Mouse (Mus musculus): Measurements from ENCODE around the gene Spire2. TPM values are rescaled to one million over a fixed set of nuclear protein-coding genes. Genes with fewer than 3 reads are reported as not detected.

The Spire2 gene
- total RNA-seq, 2 experiments from 2014 or later = 0.11 to 0.14 TPM

DNA sequence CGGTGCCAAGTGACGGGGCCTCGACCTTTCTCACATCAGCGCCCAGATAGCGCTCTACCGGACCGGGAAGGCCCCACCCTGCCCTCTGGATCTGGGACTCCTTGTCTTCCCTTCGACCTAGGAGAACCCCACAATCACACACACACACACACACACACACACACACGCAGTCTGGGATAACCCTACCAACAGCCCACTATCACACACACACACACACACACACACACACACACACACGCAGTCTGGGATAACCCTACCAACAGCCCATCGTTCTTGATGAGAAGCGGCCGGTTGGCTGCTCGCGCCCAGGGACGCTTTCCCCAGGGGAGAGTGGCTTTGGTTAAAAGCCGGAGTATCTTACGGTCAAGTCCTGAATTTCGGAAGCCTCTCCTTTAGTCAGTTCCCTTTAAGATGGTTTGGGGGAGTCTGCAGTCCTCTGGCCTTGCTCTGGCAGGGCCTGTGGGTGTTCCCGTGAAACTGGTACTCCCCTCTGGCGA, 626 bp downstream of the Spire2 start:
- DNase-seq = no peak
- intact Hi-C loops (cut with DNase I) = no loop called here

- intact Hi-C loops (cut with DNase I) = no loop called here
- DNase-seq = no peak
Observed at GRCm38 (mm10) chr8:123333864-123334263, 1.4 kb downstream of the Spire2 start.

GRCm38 (mm10) chr8:123334467-123334866, 2.0 kb downstream of the Spire2 start:
- DNase-seq = no peak
- intact Hi-C loops (cut with DNase I) = no loop called here

DNA sequence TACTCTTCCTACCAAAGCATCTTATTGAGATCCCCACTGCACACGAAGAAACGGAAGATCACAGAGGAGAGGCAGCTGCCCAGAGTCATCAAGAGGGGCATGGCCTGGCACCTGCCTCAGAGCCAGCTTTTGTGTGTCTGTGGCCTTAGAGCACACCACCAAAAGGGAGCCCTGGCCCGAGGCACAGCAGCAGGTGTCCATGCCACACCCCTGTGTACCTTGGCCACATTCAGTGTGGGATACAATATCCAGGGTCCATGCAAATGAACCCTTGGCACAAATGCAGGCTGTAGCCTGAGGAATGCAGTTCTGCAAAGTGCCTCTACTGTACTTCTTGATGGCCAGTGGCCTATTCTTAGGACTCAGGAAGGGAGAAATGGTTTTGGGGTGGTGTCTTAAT, 5.0 kb downstream of the Spire2 start:
- intact Hi-C loops (cut with DNase I) = no loop called here
- no peak for DNase-seq

GRCm38 (mm10) chr8:123340071-123340470, 7.6 kb downstream of the Spire2 start:
- intact Hi-C loops (cut with DNase I) = no loop called here
- DNase-seq = no peak

DNA sequence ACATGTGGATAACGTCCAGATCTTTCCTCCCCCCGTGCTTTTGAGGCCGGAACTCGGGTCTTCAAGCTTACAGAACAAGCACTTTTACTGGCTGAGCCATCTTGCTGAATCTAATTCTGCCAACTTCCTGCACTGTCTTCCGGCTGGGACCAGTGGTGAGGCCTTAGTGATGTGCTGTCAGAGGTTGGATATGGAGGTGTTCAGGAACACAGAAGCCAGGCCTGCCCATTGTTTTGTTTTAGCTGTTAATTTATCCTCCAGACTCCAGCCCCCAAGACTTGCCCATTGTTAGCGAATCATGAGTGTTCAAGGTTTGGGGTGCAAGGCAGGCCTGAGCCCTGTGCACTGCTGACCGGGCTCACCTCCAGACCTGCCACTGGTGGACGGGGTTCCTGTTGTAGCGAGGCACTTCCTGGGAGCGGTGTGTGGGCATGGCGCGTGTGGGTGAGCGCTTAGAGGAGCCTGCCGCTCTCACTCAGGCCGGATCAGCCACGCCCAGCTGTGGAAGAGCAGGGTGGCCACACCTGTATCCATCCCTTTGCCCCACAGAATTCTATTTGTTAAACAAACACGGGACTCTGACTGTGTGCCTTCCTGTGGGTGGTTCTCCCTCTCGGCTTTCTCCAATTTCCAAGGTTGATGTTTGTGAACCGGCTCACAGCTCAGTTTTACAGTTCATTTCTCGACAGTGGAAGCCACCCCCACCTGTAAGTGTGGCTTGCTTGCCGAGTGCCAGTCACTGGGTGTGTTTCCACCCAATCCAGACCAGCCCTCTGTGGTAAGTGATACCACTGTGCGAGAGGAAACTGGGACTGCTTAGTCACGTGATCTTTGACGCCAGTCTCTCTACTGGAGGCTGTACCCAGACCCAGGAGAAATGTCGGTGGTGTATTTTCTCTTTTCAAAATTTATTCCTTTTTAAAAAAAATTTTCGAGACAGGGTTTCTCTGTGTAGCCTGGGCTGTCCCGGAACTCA, 8.8 kb downstream of the Spire2 start:
- DNase-seq = no peak
- intact Hi-C loops (cut with DNase I) = no loop called here

DNA sequence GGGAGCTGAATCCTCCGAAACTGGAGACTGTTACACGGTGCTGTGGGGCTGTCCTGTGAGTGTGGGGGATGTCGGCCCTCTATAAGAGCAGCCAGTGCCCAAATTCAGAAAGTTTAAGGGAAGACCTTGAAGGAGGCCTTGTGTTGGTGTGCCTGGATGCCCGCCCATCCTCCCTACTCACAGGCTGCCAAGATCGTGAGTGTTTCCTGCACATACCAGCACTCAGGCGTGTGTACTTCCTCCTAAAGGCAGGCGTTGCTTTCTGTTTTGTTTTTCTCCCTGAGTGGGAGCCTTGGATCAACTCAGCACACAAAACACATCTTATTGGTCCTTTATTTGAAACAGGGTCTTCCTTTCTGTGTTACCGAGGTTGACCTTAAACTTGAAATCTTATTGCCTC, 9.7 kb downstream of the Spire2 start:
- intact Hi-C loops (cut with DNase I) = no loop called here
- no peak for DNase-seq

DNA sequence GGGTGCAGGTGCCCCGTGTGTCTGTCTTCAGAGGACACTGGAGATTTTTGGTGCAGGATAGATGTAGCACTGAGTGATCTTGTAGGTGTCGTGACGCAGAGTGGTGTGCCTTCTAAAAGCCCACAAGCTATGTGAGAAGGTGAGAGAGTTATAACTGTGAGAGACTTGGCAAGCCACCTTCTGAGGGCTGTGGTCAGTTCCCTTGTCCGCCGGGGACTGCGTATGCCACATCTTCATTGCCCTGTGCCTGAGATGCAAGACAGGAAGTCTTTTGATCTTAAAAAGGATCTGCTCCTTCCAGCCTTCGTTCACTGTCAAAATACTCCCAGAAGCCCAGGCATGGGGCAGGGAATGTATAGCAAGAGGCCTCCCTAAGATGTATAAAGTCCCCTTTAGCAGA, 10.4 kb downstream of the Spire2 start:
- DNase-seq = no peak
- intact Hi-C loops (cut with DNase I) = no loop called here

DNA sequence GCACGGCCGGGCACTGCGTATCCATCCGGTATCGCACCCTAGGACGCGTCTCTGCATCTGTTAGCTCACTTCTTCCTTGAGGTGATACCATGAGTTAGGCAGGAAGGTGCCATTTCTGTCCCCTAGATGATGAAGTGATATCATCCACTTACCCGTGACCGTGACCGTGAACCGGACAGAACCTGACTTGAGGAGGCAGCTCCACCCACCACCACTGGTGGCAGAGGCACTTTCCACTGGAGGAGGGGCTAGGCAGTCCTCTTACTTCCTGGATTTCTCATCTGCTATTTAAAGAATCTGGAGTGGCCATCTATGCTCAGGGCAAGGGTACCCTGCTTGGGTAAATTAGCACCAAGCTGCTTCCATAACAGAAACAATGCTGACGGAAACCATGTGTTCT, 10.9 kb downstream of the Spire2 start:
- intact Hi-C loops (cut with DNase I) = no loop called here
- no peak for DNase-seq

DNA sequence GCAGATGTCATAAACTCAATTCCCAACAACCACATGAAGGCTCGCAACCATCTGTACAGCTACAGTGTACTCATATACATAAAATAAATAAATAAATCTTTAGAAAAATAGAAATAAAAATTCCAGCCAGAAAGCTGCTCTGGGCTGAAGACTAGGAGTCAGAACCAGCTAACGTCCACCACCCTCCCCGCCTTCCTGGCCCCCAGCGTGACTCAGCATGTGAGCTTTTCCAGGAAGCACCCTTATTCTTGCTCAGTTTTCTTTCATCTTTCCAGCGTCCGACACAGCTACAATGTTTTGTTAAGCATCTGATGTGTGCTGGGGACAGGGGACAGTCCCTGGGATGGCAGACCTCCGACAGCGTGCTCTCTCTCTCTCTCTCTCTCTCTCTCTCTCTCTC, 12.6 kb downstream of the Spire2 start:
- intact Hi-C loops (cut with DNase I) = no loop called here
- no peak for DNase-seq

DNA sequence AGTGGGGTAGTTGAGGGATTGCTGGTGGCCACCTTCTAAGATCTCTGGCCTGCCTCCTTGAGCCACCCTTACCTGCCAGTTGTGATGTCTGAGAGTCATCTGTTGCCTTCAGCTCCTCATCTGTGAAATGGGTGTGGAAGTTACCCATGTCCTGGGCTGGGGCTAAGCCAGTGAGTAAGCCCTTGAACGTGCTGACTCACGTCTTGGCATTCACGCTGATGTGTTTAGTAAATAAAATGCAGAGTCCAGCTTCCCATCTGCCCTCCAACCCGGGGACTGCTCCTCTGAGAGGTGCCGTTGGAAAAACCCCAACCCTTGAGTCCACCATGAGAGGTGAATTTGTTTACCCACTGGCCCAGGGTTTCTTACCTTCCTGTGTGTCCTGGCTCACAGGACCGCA, 13.3 kb downstream of the Spire2 start:
- intact Hi-C loops (cut with DNase I) = no loop called here
- no peak for DNase-seq

- no peak for DNase-seq
- intact Hi-C loops (cut with DNase I) = no loop called here
Observed at GRCm38 (mm10) chr8:123347293-123347692, 14.8 kb downstream of the Spire2 start.

DNA sequence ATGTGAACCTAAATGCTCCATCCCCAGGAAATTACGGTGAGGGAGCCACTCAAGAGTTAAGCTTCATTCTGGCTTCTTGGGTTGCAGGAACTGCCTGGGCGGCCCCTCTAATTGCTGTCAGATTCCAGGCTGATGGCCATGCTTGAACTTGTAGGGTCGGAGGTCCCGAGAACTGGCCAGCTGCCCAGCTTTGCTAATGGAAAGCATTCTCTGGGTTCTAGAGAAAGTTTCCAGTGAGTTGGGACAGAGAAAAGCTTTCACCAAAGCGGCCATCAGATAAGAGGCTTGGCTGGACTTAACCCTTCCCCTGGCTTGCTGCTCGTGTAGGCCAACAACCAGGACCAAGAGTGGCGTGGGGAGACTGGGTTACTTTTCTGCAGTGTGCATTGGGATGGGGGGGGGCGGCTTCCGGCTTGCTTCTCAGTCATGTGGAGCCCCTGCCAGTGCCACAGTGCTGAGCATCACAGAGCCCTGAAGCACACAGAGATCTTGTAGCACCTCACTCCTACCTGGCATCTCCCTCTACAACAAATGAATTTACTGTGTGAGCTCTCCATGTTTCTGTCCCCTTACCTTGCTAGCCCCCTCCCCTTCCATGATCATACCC, 15.8 kb downstream of the Spire2 start:
- intact Hi-C loops (cut with DNase I) = no loop called here
- peak in 1 of 2 experiments; percentile 59 for DNase-seq

DNA sequence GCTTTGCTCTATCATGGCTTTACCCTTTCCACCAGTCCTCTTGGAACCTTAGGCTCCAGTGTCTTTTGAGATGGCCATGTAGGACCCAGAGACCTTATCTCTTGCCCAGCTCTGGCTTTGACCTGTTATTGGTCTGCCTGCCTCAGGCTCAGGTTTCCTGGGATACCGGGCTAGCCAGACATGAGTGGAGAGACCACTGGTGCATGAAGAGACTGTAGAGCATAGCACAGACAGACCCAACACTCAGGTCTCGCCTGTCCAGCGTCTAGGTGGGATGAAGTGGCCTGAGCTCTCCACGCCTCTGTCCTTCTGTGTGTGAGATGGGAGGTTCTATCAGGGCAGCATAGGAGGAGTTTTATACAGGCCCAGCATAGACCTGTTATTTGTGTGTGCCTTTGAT, 16.6 kb downstream of the Spire2 start:
- DNase-seq = no peak
- intact Hi-C loops (cut with DNase I) = no loop called here

- intact Hi-C loops (cut with DNase I) = no loop called here
- DNase-seq = no peak
Observed at GRCm38 (mm10) chr8:123352118-123352517, 19.6 kb downstream of the Spire2 start.

GRCm38 (mm10) chr8:123352786-123353185, 20.3 kb downstream of the Spire2 start:
- DNase-seq = no peak
- intact Hi-C loops (cut with DNase I) = no loop called here

GRCm38 (mm10) chr8:123353216-123353615, 20.7 kb downstream of the Spire2 start:
- no peak for DNase-seq
- intact Hi-C loops (cut with DNase I) = no loop called here

- peak; percentile 79 to 88 for DNase-seq
- intact Hi-C loops (cut with DNase I) = loop anchor here (1.0 kb wide), 1 partner anchor 42 kb away; no protein-coding TSS in a partner anchor
Observed at GRCm38 (mm10) chr8:123361082-123361739, 28.7 kb downstream of the Spire2 start.

DNA sequence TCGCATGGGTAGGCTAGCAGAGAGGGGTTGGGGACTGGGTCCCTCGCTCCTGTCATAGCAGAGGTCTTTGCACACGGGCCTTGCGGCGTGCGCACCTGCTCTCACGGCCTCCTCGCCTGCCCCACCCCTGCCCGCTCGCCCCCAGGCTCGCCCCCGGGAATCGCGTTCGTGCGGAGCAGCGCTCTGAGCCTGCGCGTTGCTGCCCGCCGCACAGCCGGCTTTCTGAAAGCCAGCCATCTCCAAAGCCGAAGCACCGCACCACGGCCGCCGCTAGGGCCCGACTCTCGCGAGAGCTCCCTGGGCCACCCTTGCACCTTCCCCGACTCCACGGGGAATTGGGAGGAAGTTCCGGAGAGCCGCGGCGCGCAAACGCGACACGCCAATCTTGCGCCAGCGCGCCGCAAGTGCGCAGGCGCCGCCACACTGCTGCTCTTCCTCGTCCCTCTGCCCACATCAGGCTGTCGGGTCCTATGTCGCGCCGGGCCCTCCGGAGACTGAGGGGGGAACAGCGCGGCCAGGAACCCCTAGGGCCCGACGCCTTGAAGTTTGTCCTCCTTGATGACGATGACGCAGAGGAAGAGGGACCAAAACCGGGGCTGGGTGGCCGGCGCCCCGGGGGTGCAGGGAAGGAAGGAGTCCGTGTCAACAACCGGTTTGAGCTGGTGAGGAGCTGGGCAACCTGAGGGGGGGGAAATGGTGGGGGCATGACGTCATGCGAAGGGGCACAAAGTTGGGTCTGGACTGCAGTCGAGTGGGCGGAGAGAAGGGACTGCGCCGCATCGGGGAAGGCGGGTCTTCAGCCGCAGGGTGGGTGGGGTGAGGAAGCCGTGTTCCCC, 41.1 kb downstream of the Spire2 start, which contains the start of gene Tcf25:
TSS of gene Tcf25 (plus strand) at position 351 of the 836 bp plus-strand sequence.
- DNase-seq = peak; percentile 93 to 96
- intact Hi-C loops (cut with DNase I) = loop anchor here (2.0 kb wide), 1 partner anchor 269 kb away; no protein-coding TSS in a partner anchor

DNA sequence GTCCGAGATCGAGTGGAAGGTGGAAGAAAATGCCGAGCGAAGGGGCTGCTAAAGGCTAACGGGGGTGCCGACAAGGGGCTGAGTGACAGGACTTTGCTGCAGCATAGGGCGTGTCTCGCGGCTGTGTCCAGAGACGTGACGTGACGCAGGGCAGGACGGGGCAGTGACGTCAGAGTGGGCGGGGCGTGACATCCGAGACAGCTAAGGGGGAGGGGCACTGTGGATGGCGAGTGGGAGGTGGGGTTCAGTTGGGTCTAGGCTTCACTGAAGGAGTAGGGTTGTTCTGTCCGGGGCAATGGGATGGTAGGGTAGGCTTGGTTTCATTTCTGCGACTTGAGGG, 41.7 kb downstream of the Spire2 start:
- DNase-seq = peak; percentile 95 to 97
- intact Hi-C loops (cut with DNase I) = no loop called here

All from heart, postnatal 36 days (tissue).